Mouse (Mus musculus): Measurements from ENCODE around the gene BC052040. TPM values are rescaled to one million over a fixed set of nuclear protein-coding genes. Genes with fewer than 3 reads are reported as not detected.

BC052040 gene
- polyA plus RNA-seq, 1 experiment from 2014 or later = 16.6 TPM

- no peaks in the 10 kb centered on the region for H3K9me3 ChIP-seq (ENCODE audit: control insufficient read depth, low read length)
- 95% methylated on average over 3 of the region's 3 CpGs for WGBS
- H3K4me2 ChIP-seq (replicated peaks) = no peak overlapping the region
- H3K27ac ChIP-seq = no peak overlapping the region
- no peaks in the 10 kb centered on the region for H3K27me3 ChIP-seq (ENCODE audit: control insufficient read depth, insufficient read depth, low read length)
- H3K4me1 ChIP-seq (replicated peaks; ENCODE audit: control insufficient read depth, insufficient read depth, low read length) = no peaks in the 10 kb centered on the region
- H3K36me3 ChIP-seq (replicated peaks; ENCODE audit: control insufficient read depth, insufficient read depth) = no peaks in the 10 kb centered on the region
- DNase-seq (ENCODE audit: low spot score) (no peak), ATAC-seq (ENCODE audit: low FRiP score) (no peak)
- H3K9ac ChIP-seq = no peak overlapping the region
- H3K4me3 ChIP-seq (replicated peaks; ENCODE audit: low read length) = no peak overlapping the region
These were observed 32.5 kb downstream of the BC052040 start for GRCm38 (mm10) chr2:115613830-115614520.

- no peak for DNase-seq (ENCODE audit: low spot score)
- H3K4me1 ChIP-seq (replicated peaks; ENCODE audit: control insufficient read depth, insufficient read depth, low read length) = peaks cover 4% of the 10 kb centered on the region; the same call in 1 of the 2 replicates
- no peak overlapping the region for H3K4me2 ChIP-seq (replicated peaks)
- no peak for ATAC-seq (ENCODE audit: low FRiP score)
- 91% methylated on average over 4 of the region's 4 CpGs for WGBS
- H3K36me3 ChIP-seq (replicated peaks; ENCODE audit: control insufficient read depth, insufficient read depth) = no peaks in the 10 kb centered on the region
- no peak overlapping the region for H3K9ac ChIP-seq
- H3K27me3 ChIP-seq (ENCODE audit: control insufficient read depth, insufficient read depth, low read length) = no peaks in the 10 kb centered on the region
- peak overlapping the region; percentile 9; the same call in 1 of the 2 replicates for H3K27ac ChIP-seq
- H3K4me3 ChIP-seq (replicated peaks; ENCODE audit: low read length) = no peak overlapping the region
- H3K9me3 ChIP-seq (ENCODE audit: control insufficient read depth, low read length) = no peaks in the 10 kb centered on the region
These were observed 47.0 kb downstream of the BC052040 start for GRCm38 (mm10) chr2:115628471-115628870.

- peaks cover 4% of the 10 kb centered on the region; the same call in 1 of the 2 replicates for H3K4me1 ChIP-seq (replicated peaks; ENCODE audit: control insufficient read depth, insufficient read depth, low read length)
- no peaks in the 10 kb centered on the region for H3K27me3 ChIP-seq (ENCODE audit: control insufficient read depth, insufficient read depth, low read length)
- 29% methylated on average over 5 of the region's 5 CpGs for WGBS
- no peak overlapping the region for H3K9ac ChIP-seq
- peak; percentile 76 for DNase-seq (ENCODE audit: low spot score)
- ATAC-seq (ENCODE audit: low FRiP score) = peak; percentile 83
- no peak overlapping the region for H3K4me2 ChIP-seq (replicated peaks)
- H3K4me3 ChIP-seq (replicated peaks; ENCODE audit: low read length) = no peak overlapping the region
- no peaks in the 10 kb centered on the region for H3K36me3 ChIP-seq (replicated peaks; ENCODE audit: control insufficient read depth, insufficient read depth)
- no peaks in the 10 kb centered on the region for H3K9me3 ChIP-seq (ENCODE audit: control insufficient read depth, low read length)
- 0 out of 2 replicates have a peak overlapping the region, but pooled peaks have one; percentile 65 for H3K27ac ChIP-seq
These were observed 49.5 kb downstream of the BC052040 start for GRCm38 (mm10) chr2:115631031-115631434.

- no peak overlapping the region for H3K4me2 ChIP-seq (replicated peaks)
- no peaks in the 10 kb centered on the region for H3K9me3 ChIP-seq (ENCODE audit: control insufficient read depth, low read length)
- H3K27ac ChIP-seq = 0 out of 2 replicates have a peak overlapping the region, but pooled peaks have one; percentile 43
- H3K4me1 ChIP-seq (replicated peaks; ENCODE audit: control insufficient read depth, insufficient read depth, low read length) = peaks cover 4% of the 10 kb centered on the region; the same call in 1 of the 2 replicates
- WGBS = 79% methylated on average over 4 of the region's 4 CpGs
- DNase-seq (ENCODE audit: low spot score) (no peak), ATAC-seq (ENCODE audit: low FRiP score) (no peak)
- H3K27me3 ChIP-seq (ENCODE audit: control insufficient read depth, insufficient read depth, low read length) = no peaks in the 10 kb centered on the region
- H3K36me3 ChIP-seq (replicated peaks; ENCODE audit: control insufficient read depth, insufficient read depth) = no peaks in the 10 kb centered on the region
- H3K4me3 ChIP-seq (replicated peaks; ENCODE audit: low read length) = no peak overlapping the region
- no peak overlapping the region for H3K9ac ChIP-seq
These were observed 50.3 kb downstream of the BC052040 start for GRCm38 (mm10) chr2:115631826-115632225.

- no peak overlapping the region for H3K4me2 ChIP-seq (replicated peaks)
- 87% methylated on average over 2 of the region's 2 CpGs for WGBS
- DNase-seq (ENCODE audit: low spot score) (no peak), ATAC-seq (ENCODE audit: low FRiP score) (no peak)
- H3K9ac ChIP-seq = no peak overlapping the region
- no peaks in the 10 kb centered on the region for H3K27me3 ChIP-seq (ENCODE audit: control insufficient read depth, insufficient read depth, low read length)
- no peaks in the 10 kb centered on the region for H3K36me3 ChIP-seq (replicated peaks; ENCODE audit: control insufficient read depth, insufficient read depth)
- 0 out of 2 replicates have a peak, but pooled peaks cover 3% of the 10 kb centered on the region for H3K4me1 ChIP-seq (replicated peaks; ENCODE audit: control insufficient read depth, insufficient read depth, low read length)
- no peaks in the 10 kb centered on the region for H3K9me3 ChIP-seq (ENCODE audit: control insufficient read depth, low read length)
- H3K4me3 ChIP-seq (replicated peaks; ENCODE audit: low read length) = no peak overlapping the region
- H3K27ac ChIP-seq = no peak overlapping the region
These were observed 68.7 kb downstream of the BC052040 start for GRCm38 (mm10) chr2:115650203-115650602.

GRCm38 (mm10) chr2:115659712-115660111 lies 78.2 kb downstream of the BC052040 start:
- H3K9me3 ChIP-seq (ENCODE audit: control insufficient read depth, low read length) = no peaks in the 10 kb centered on the region
- 56% methylated on average over 8 of the region's 8 CpGs for WGBS
- no peak for DNase-seq (ENCODE audit: low spot score)
- peaks cover 23% of the 10 kb centered on the region for H3K4me1 ChIP-seq (replicated peaks; ENCODE audit: control insufficient read depth, insufficient read depth, low read length)
- H3K27me3 ChIP-seq (ENCODE audit: control insufficient read depth, insufficient read depth, low read length) = no peaks in the 10 kb centered on the region
- H3K4me3 ChIP-seq (replicated peaks; ENCODE audit: low read length) = no peak overlapping the region
- no peaks in the 10 kb centered on the region for H3K36me3 ChIP-seq (replicated peaks; ENCODE audit: control insufficient read depth, insufficient read depth)
- H3K9ac ChIP-seq = no peak overlapping the region
- H3K27ac ChIP-seq = peak overlapping the region; percentile 73
- H3K4me2 ChIP-seq (replicated peaks) = no peak overlapping the region
- no peak for ATAC-seq (ENCODE audit: low FRiP score)

- no peaks in the 10 kb centered on the region for H3K27me3 ChIP-seq (ENCODE audit: control insufficient read depth, insufficient read depth, low read length)
- H3K27ac ChIP-seq = 0 out of 2 replicates have a peak overlapping the region, but pooled peaks have one; percentile 16
- ATAC-seq (ENCODE audit: low FRiP score) (no peak), DNase-seq (ENCODE audit: low spot score) (no peak)
- H3K4me1 ChIP-seq (replicated peaks; ENCODE audit: control insufficient read depth, insufficient read depth, low read length) = peaks cover 23% of the 10 kb centered on the region
- H3K4me2 ChIP-seq (replicated peaks) = no peak overlapping the region
- 88% methylated on average over 6 of the region's 6 CpGs for WGBS
- H3K9me3 ChIP-seq (ENCODE audit: control insufficient read depth, low read length) = no peaks in the 10 kb centered on the region
- H3K9ac ChIP-seq = no peak overlapping the region
- no peak overlapping the region for H3K4me3 ChIP-seq (replicated peaks; ENCODE audit: low read length)
- no peaks in the 10 kb centered on the region for H3K36me3 ChIP-seq (replicated peaks; ENCODE audit: control insufficient read depth, insufficient read depth)
These were observed 79.0 kb downstream of the BC052040 start for GRCm38 (mm10) chr2:115660213-115661120.

- Histone ChIP-seq H3K4me1 (replicated peaks; ENCODE audit: control insufficient read depth, insufficient read depth, low read length) (no peaks in the 10 kb centered on the region), H3K27me3 (ENCODE audit: control insufficient read depth, insufficient read depth, low read length) (no peaks in the 10 kb centered on the region), H3K36me3 (replicated peaks; ENCODE audit: control insufficient read depth, insufficient read depth) (no peaks in the 10 kb centered on the region), H3K4me2 (replicated peaks) (no peak overlapping the region), H3K27ac (no peak overlapping the region), H3K9me3 (ENCODE audit: control insufficient read depth, low read length) (no peaks in the 10 kb centered on the region), H3K4me3 (replicated peaks; ENCODE audit: low read length) (no peak overlapping the region), H3K9ac (no peak overlapping the region)
- no peak for DNase-seq (ENCODE audit: low spot score)
- 90% methylated on average over 2 of the region's 2 CpGs for WGBS
- ATAC-seq (ENCODE audit: low FRiP score) = no peak
These were observed 86.0 kb downstream of the BC052040 start for GRCm38 (mm10) chr2:115667516-115667915.

GRCm38 (mm10) chr2:115673054-115673660 lies 91.6 kb downstream of the BC052040 start:
- Histone ChIP-seq H3K9ac (no peak overlapping the region), H3K4me3 (replicated peaks; ENCODE audit: low read length) (no peak overlapping the region), H3K4me1 (replicated peaks; ENCODE audit: control insufficient read depth, insufficient read depth, low read length) (no peaks in the 10 kb centered on the region), H3K4me2 (replicated peaks) (no peak overlapping the region), H3K9me3 (ENCODE audit: control insufficient read depth, low read length) (no peaks in the 10 kb centered on the region), H3K27me3 (ENCODE audit: control insufficient read depth, insufficient read depth, low read length) (no peaks in the 10 kb centered on the region), H3K36me3 (replicated peaks; ENCODE audit: control insufficient read depth, insufficient read depth) (no peaks in the 10 kb centered on the region), H3K27ac (no peak overlapping the region)
- WGBS = 91% methylated on average over 7 of the region's 7 CpGs
- ATAC-seq (ENCODE audit: low FRiP score) (no peak), DNase-seq (ENCODE audit: low spot score) (no peak)

Data from hindbrain, embryonic 14.5 days (tissue).